Mouse (Mus musculus) bone marrow macrophage, adult 2 months (primary cell): Measurements from ENCODE around the gene Ptprk.

Experiments
- CTCF ChIP-seq: IDR thresholded peaks from 2 replicates; pipeline ENCODE4 v1.5.1; 2012; ENCODE audit warnings: low read depth, mild to moderate bottlenecking, low read length, moderate library complexity
- POLR2A ChIP-seq: IDR thresholded peaks from 2 replicates; pipeline ENCODE4 v1.6.1; 2012; ENCODE audit warnings: mild to moderate bottlenecking, low read depth, low read length, borderline replicate concordance

GRCm38 (mm10) chr10:28542754-28543153, 468.1 kb downstream of the Ptprk start:
- TF ChIP-seq CTCF (no peak), POLR2A (no peak)
